Mouse (Mus musculus): ENCODE measurements around the gene Zfp827.

Zfp827 gene

GRCm38 (mm10) chr8:79060013-79060609, 31.9 kb downstream of the Zfp827 start:
- no peak for DNase-seq (ENCODE audit: low spot score in 2 of 2)

DNA sequence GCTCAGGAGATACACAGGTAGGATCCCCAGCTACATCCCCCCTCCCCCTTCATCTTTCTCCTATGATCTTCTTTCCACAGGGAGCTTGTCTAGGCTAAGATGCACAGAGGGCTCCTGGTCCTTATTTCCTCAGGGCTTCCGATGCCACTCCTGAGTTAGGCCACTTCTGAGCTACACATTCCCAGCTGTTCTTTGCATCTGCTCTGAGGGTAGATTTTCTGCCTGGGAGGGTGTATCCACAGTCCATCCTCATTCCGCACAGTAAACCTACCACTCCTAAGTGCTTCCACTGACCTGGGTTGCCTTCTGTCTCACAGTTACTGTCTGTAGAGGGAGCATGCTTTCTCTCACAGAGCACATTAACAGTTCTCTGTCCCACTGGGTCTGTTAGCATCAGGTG, 37.7 kb downstream of the Zfp827 start:
- no peak for DNase-seq (ENCODE audit: low spot score in 2 of 2)

GRCm38 (mm10) chr8:79067812-79068630, 39.8 kb downstream of the Zfp827 start:
- DNase-seq (ENCODE audit: low spot score in 2 of 2): no peak

- DNase-seq (ENCODE audit: low spot score in 2 of 2): no peak
Measured at GRCm38 (mm10) chr8:79073311-79073710, 45.1 kb downstream of the Zfp827 start.

DNA sequence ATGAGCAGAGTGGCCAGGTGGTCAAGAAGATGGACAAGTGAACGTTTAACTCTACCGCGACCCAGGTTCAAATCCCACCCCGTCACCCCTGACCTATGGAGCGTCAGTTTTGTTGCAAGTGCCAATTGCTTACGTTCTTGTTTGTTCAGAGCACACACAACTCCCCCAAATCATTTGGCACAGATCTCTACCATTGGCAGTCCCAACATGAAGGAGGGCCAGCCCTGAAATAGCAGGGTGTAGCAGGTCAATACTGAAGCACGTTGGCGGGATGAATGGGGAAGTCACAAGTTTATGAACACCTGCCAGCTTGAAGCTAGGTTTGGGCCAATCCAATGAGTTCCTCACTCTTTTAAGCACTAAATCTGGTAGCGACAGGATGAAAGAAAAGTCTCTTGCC, 46.7 kb downstream of the Zfp827 start:
- DNase-seq (ENCODE audit: low spot score in 2 of 2): no peak

GRCm38 (mm10) chr8:79077256-79077655, 49.0 kb downstream of the Zfp827 start:
- no peak for DNase-seq (ENCODE audit: low spot score in 2 of 2)

DNA sequence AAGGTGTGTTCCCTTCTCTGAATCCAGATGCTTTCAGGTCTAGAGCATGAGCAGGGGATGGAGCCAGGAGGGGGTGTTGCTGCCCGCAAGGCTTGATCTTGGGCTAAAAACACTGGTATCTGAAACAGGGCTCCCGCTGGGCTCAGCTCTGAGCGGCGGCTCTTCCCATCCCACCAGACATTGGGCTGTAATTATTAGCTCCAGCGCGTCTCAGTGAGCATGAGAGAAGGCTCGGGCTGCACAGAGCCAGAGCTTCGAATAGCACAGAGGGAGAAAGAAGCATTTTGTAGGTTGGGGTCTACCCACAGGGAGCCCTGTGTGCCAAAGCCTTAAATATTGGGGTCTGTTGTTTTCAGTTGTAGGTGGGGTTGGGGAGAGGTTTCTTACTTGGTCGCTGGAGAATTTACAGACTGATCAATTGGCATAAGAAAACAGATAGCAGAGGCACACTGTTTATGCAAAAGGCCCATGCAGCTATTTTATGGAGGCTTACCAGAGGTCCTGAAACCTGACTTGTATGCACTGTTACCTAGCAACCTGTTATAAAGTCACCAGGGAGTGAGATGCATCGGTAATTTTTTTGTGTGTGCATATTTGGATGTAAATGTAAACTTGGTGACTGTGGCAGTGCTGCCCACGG, 50.4 kb downstream of the Zfp827 start:
- DNase-seq (ENCODE audit: low spot score in 2 of 2): no peak

- DNase-seq (ENCODE audit: low spot score in 2 of 2): no peak
Measured at GRCm38 (mm10) chr8:79079196-79079561, 50.9 kb downstream of the Zfp827 start.

DNA sequence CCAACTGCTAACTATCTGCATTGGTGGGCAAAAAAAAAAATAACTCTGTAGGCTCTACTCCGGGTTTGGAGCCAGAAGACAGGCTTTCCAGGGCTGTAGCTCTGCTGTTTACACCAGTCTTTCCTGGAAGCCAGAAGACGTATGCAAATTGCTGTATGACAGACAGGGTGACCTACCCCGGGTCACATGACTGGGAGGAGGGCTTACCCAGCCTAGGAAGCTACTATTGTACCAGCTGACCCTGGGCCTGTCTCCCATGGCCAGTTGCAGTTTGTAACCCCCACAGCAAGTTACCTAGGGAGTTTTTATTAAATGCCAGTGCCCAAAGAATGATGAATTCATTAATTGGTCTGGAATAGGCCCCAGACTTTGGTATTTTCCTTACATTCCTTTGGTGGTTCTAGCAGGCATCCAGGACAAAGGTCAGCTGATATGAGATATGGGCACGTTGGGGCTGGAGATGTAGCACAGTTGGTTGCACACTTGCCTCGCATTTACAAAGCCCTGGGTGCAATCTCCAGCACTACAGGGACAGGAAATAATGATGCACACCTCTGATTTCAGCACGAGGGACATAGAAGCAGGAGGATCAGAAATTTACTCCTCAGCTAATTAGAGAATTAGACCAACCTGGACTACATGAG, 52.0 kb downstream of the Zfp827 start:
- DNase-seq (ENCODE audit: low spot score in 2 of 2): no peak

DNA sequence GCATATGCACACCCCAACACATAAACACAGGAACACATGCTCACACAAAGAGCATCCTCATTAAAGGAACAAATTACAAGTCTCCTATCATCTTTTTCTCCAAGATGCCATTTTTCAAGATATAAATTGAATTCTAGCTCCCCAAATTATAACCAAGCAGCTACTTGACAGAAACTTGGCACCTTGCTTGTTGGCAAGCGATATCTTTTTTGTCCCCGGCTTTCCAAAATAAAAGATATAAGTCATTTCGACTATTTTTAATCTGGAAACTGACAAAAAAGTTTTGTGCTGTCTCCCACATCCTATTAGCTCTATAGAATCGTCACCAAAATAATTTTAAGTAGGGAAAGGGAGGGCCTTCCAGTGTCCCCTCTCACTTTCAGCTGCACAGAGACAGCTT, 53.1 kb downstream of the Zfp827 start:
- DNase-seq (ENCODE audit: low spot score in 2 of 2): no peak

DNA sequence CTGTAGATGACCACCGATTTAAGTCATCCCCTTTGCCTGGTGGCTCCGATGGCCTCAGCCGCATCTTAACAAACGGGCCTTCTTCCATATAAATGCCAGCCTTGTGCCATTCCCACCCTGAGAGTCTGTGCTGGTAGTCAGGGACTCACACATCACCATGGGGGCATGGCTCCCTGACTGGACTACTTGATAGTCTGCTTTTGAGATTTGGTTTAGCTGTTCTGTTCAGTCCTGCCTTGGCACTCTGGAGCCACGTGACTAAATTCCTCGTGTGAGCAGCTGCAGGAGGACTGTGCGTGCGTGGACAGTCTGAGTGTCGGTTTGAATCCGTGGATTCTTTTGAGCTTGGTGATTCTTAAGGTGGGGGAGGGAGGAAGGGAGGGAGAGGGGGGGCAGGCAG, 53.7 kb downstream of the Zfp827 start:
- no peak for DNase-seq (ENCODE audit: low spot score in 2 of 2)

DNA sequence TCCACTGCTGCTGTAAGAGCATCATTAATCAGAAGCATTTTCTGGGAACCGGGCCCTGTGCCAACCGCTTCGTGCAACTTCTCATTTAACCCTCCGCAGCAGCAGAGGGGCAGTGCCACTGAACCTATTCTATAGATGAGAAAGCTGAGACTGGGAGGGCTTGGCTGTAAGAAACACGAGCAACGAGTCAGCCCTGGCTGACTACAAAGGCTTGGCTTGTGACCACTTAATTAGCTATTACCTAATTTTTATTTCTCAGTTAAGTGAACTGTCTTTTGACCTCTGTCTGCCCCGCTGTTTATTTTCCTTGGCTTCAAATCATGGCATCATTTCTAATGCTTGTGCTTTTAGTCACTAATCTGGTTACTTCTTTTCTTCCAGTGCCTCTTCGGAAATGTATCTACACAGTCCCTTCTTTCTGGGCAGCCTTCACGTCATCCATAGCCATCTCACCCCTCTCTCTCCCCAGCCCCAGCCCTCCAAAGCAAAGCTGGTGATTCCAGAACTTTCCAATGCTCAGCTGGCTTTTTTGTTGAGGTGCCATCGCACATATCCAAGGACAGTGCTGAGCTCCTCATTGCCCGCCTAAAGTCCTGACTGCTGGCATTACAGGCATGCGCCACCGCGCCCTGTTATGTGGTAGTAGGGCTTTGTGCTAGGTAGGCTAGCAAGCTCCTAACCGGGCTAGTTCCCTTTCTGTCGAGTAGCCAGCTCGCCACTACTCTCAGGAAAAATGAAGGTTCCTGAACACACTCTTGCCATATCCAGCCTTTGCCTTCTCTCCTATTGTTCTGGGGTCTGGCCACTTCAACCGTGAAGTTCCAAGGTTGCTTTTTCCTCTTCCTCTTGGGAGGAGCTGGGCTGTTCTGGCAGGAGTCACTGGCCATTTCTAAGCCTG, 55.5 kb downstream of the Zfp827 start:
- no peak for DNase-seq (ENCODE audit: low spot score in 2 of 2)

DNA sequence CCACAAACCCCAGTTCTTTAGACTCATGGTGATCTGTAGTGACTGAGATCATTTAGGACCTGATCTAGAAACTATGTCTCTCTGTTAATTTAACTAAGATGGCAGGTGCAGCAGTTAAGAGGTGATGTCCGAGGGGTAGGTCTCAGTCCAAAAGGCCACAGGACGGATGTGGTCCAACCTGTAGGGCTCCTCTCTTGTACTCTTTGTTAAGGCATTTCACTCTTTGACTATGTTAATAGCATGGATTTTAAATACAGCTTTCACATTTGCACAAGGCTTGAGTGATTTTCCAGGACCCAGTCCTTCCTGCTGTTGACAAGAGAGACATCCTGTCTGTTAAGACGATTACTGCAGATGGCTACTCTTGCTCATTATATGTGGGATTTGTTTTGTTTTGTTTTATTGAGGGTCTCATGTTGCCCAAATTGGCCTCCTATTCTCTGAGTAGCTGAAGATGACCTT, 56.2 kb downstream of the Zfp827 start:
- no peak for DNase-seq (ENCODE audit: low spot score in 2 of 2)

GRCm38 (mm10) chr8:79094422-79094821, 66.2 kb downstream of the Zfp827 start:
- DNase-seq (ENCODE audit: low spot score in 2 of 2): no peak

DNA sequence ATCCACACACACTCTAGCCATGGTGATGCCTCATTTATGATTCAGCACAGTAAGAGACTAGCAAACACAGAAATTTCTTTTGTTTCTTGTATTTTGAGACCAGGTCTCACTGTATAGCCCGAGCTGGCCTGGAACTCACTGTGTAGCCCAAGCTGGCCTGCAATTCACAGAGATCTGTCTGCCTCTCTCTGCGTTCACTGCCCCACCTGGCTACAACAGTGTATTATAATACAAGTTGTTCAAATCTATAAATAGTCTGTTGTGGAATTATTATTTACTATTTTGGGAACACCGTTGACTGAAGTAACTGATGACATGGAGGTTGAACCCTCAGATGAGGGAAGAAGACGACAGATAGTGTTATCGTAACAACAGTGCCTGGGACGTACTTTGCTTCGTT, 66.9 kb downstream of the Zfp827 start:
- no peak for DNase-seq (ENCODE audit: low spot score in 2 of 2)

DNA sequence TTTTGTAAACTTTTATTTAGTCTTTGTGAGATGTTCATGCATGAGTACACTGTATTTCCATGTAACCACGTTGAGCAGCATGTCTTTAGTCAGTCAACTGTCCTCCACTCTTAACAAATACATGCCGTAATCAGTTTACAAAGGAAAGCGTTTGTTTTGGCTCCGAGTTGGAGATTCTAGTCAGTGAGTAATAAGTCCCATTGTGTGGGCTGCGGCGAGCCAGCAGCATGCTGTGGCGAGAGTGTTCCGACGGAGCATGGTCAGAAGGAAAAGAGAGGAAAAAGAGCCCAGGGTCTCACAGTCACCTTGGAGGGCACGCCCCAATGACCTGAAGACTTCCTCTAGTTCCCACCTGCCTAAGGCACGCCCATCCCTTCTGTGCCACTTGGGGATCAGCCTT, 68.7 kb downstream of the Zfp827 start:
- no peak for DNase-seq (ENCODE audit: low spot score in 2 of 2)

DNA sequence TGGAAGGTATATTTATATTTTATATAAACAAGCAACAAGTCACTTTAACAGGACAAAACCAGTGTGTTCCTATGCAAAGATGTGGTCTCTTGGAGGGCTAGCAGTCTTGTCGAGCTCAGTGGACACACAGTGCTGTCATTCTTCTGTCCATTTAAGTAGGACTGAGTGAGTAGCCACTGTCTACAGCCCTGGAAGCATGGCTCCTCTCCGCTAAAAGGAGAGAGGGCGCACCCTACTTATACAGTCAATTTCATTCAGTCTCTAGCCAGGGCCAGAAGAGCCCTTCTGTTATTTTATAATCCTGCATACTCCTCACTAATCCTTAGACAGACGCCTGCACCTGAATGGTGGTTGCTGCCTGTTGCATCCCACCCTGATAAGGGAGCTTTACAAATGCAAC, 74.5 kb downstream of the Zfp827 start:
- no peak for DNase-seq (ENCODE audit: low spot score in 2 of 2)

DNA sequence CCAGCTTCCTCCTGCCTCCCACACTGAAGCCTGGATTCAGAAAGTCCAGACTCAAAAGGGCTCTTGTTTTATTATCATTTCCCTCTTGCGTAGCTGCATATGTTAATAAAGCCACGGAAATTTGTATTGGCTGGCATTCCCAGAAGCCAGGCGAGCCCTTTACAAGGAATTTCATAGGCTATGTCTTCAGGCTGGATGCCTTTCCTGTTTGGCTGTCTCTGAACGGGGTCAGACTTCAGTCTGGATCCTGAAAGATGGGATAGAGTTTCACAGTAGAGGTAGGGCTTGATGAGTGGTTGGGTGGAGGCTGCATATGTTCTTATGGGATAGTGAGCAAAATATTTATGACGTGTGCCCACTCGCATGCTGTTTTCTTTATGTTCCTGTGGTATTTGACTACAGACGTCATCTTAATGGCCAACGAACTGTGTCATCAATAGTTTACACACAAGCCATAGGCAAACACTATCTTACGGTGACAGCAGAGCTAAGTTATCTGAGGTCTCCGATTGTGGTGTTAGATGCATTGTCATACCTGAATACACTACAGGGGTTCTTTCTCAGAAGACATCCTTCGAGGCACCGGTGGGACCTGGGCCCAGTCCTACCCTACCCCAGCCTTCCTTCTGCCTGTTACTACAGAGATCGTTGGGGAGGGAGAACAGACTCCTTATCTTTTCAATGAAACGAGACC, 75.1 kb downstream of the Zfp827 start:
- DNase-seq (ENCODE audit: low spot score in 2 of 2): no peak

GRCm38 (mm10) chr8:79103923-79104580, 75.8 kb downstream of the Zfp827 start:
- no peak for DNase-seq (ENCODE audit: low spot score in 2 of 2)

DNA sequence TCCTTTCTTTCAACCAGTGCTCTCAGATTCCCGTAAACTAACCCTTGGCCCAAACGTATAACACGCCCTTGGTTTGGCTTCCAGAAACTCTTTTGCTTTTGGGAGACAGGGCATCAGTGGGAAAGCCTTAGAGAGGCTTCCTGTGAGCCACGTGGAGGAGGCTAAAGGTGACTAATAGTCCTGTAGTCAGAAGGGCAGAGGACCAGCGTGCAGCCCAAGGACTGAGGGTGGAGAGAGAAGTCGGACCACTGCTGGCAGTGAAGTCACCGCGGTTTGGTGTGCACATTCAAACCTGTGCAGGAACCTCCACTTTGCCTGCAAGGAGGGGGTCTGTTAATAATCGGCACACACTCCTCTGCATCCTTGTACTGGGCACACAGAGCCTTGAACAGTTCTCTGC, 76.4 kb downstream of the Zfp827 start:
- no peak for DNase-seq (ENCODE audit: low spot score in 2 of 2)
